Mouse (Mus musculus): ENCODE data around the gene Noa1. TPM values are rescaled to one million over a fixed set of nuclear protein-coding genes. Genes with fewer than 3 reads are reported as not detected.
A peak's percentile ranks its signal among the peaks of the same experiment; 100 is the strongest.

The Noa1 gene
- polyA plus RNA-seq, 1 experiment: 22.5 TPM

GRCm38 (mm10) chr5:77285685-77286084 lies 24.2 kb downstream of the Noa1 start:
- Histone ChIP-seq H3K27me3 (ENCODE audit: control insufficient read depth, insufficient read depth, low read length, poor library complexity, severe bottlenecking) (no peaks in the 10 kb centered on the region), H3K4me1 (ENCODE audit: control insufficient read depth, insufficient read depth, low read length) (no peaks in the 10 kb centered on the region), H3K4me3 (ENCODE audit: low read depth, low read length) (no peak overlapping the region), H3K9ac (ENCODE audit: low read depth, poor library complexity, severe bottlenecking) (no peak overlapping the region), H3K27ac (ENCODE audit: insufficient read depth, low read length) (no peak overlapping the region), H3K9me3 (replicated peaks; ENCODE audit: control insufficient read depth, insufficient read depth, low read length, poor library complexity, severe bottlenecking) (no peaks in the 10 kb centered on the region), H3K36me3 (ENCODE audit: control insufficient read depth, insufficient read depth, low read length, poor library complexity, severe bottlenecking) (peaks cover 60% of the 10 kb centered on the region)
- TF ChIP-seq CTCF (IDR thresholded peaks at IDR 0.05; ENCODE audit: low read depth, low read length) (no peak), POLR2A (IDR thresholded peaks at IDR 0.05; ENCODE audit: insufficient read depth, low read length) (no peak), EP300 (IDR thresholded peaks at IDR 0.05; ENCODE audit: insufficient read depth, low read depth, low read length) (no peak)

GRCm38 (mm10) chr5:77282242-77282641 lies 27.6 kb downstream of the Noa1 start:
- Histone ChIP-seq H3K4me3 (ENCODE audit: low read depth, low read length) (no peak overlapping the region), H3K4me1 (ENCODE audit: control insufficient read depth, insufficient read depth, low read length) (peaks cover 1% of the 10 kb centered on the region), H3K9me3 (replicated peaks; ENCODE audit: control insufficient read depth, insufficient read depth, low read length, poor library complexity, severe bottlenecking) (no peaks in the 10 kb centered on the region), H3K9ac (ENCODE audit: low read depth, poor library complexity, severe bottlenecking) (no peak overlapping the region), H3K27ac (ENCODE audit: insufficient read depth, low read length) (no peak overlapping the region), H3K36me3 (ENCODE audit: control insufficient read depth, insufficient read depth, low read length, poor library complexity, severe bottlenecking) (peaks cover 79% of the 10 kb centered on the region), H3K27me3 (ENCODE audit: control insufficient read depth, insufficient read depth, low read length, poor library complexity, severe bottlenecking) (no peaks in the 10 kb centered on the region)
- TF ChIP-seq POLR2A (IDR thresholded peaks at IDR 0.05; ENCODE audit: insufficient read depth, low read length): no peak

- no peaks in the 10 kb centered on the region for H3K9me3 ChIP-seq (replicated peaks; ENCODE audit: control insufficient read depth, insufficient read depth, low read length, poor library complexity, severe bottlenecking)
- no peaks in the 10 kb centered on the region for H3K27me3 ChIP-seq (ENCODE audit: control insufficient read depth, insufficient read depth, low read length, poor library complexity, severe bottlenecking)
- H3K9ac ChIP-seq (ENCODE audit: low read depth, poor library complexity, severe bottlenecking): no peak overlapping the region
- TF ChIP-seq CTCF (IDR thresholded peaks at IDR 0.05; ENCODE audit: low read depth, low read length) (no peak), EP300 (IDR thresholded peaks at IDR 0.05; ENCODE audit: insufficient read depth, low read depth, low read length) (no peak), POLR2A (IDR thresholded peaks at IDR 0.05; ENCODE audit: insufficient read depth, low read length) (no peak)
- no peak overlapping the region for H3K27ac ChIP-seq (ENCODE audit: insufficient read depth, low read length)
- peaks cover 84% of the 10 kb centered on the region for H3K36me3 ChIP-seq (ENCODE audit: control insufficient read depth, insufficient read depth, low read length, poor library complexity, severe bottlenecking)
- peaks cover 1% of the 10 kb centered on the region for H3K4me1 ChIP-seq (ENCODE audit: control insufficient read depth, insufficient read depth, low read length)
- no peak overlapping the region for H3K4me3 ChIP-seq (ENCODE audit: low read depth, low read length)
Observed at GRCm38 (mm10) chr5:77281518-77282174, 28.2 kb downstream of the Noa1 start.

- Histone ChIP-seq H3K9ac (ENCODE audit: low read depth, poor library complexity, severe bottlenecking) (no peak overlapping the region), H3K4me3 (ENCODE audit: low read depth, low read length) (no peak overlapping the region), H3K27me3 (ENCODE audit: control insufficient read depth, insufficient read depth, low read length, poor library complexity, severe bottlenecking) (no peaks in the 10 kb centered on the region), H3K27ac (ENCODE audit: insufficient read depth, low read length) (no peak overlapping the region), H3K9me3 (replicated peaks; ENCODE audit: control insufficient read depth, insufficient read depth, low read length, poor library complexity, severe bottlenecking) (no peaks in the 10 kb centered on the region), H3K36me3 (ENCODE audit: control insufficient read depth, insufficient read depth, low read length, poor library complexity, severe bottlenecking) (peaks cover 93% of the 10 kb centered on the region), H3K4me1 (ENCODE audit: control insufficient read depth, insufficient read depth, low read length) (peaks cover 3% of the 10 kb centered on the region)
- TF ChIP-seq EP300 (IDR thresholded peaks at IDR 0.05; ENCODE audit: insufficient read depth, low read depth, low read length) (no peak), CTCF (IDR thresholded peaks at IDR 0.05; ENCODE audit: low read depth, low read length) (no peak), POLR2A (IDR thresholded peaks at IDR 0.05; ENCODE audit: insufficient read depth, low read length) (no peak)
Observed at GRCm38 (mm10) chr5:77277204-77277603, 32.7 kb downstream of the Noa1 start.

- no peak for TF ChIP-seq CTCF (IDR thresholded peaks at IDR 0.05; ENCODE audit: low read depth, low read length)
- TF ChIP-seq EP300 (IDR thresholded peaks at IDR 0.05; ENCODE audit: insufficient read depth, low read depth, low read length): no peak
- TF ChIP-seq POLR2A (IDR thresholded peaks at IDR 0.05; ENCODE audit: insufficient read depth, low read length): no peak
Observed at GRCm38 (mm10) chr5:77275950-77276349, 33.9 kb downstream of the Noa1 start.

GRCm38 (mm10) chr5:77273151-77273550 lies 36.7 kb downstream of the Noa1 start:
- H3K27me3 ChIP-seq (ENCODE audit: control insufficient read depth, insufficient read depth, low read length, poor library complexity, severe bottlenecking): no peaks in the 10 kb centered on the region
- no peaks in the 10 kb centered on the region for H3K9me3 ChIP-seq (replicated peaks; ENCODE audit: control insufficient read depth, insufficient read depth, low read length, poor library complexity, severe bottlenecking)
- no peak for TF ChIP-seq EP300 (IDR thresholded peaks at IDR 0.05; ENCODE audit: insufficient read depth, low read depth, low read length)
- no peak for TF ChIP-seq CTCF (IDR thresholded peaks at IDR 0.05; ENCODE audit: low read depth, low read length)
- no peak for TF ChIP-seq POLR2A (IDR thresholded peaks at IDR 0.05; ENCODE audit: insufficient read depth, low read length)
- H3K27ac ChIP-seq (ENCODE audit: insufficient read depth, low read length): 0 out of 2 replicates have a peak overlapping the region, but pooled peaks have one; percentile 59
- H3K4me3 ChIP-seq (ENCODE audit: low read depth, low read length): no peak overlapping the region
- H3K4me1 ChIP-seq (ENCODE audit: control insufficient read depth, insufficient read depth, low read length): peaks cover 3% of the 10 kb centered on the region
- H3K36me3 ChIP-seq (ENCODE audit: control insufficient read depth, insufficient read depth, low read length, poor library complexity, severe bottlenecking): peaks cover 94% of the 10 kb centered on the region
- 0 out of 2 replicates have a peak overlapping the region, but pooled peaks have one; percentile 39 for H3K9ac ChIP-seq (ENCODE audit: low read depth, poor library complexity, severe bottlenecking)

More at GRCm38 (mm10) chr5:77275950-77276349, 33.9 kb downstream of the Noa1 start:
- no peaks in the 10 kb centered on the region for H3K27me3 ChIP-seq (ENCODE audit: control insufficient read depth, insufficient read depth, low read length, poor library complexity, severe bottlenecking)
- peaks cover 3% of the 10 kb centered on the region for H3K4me1 ChIP-seq (ENCODE audit: control insufficient read depth, insufficient read depth, low read length)
- no peak overlapping the region for H3K4me3 ChIP-seq (ENCODE audit: low read depth, low read length)
- H3K9ac ChIP-seq (ENCODE audit: low read depth, poor library complexity, severe bottlenecking): no peak overlapping the region
- peaks cover 93% of the 10 kb centered on the region for H3K36me3 ChIP-seq (ENCODE audit: control insufficient read depth, insufficient read depth, low read length, poor library complexity, severe bottlenecking)
- 0 out of 2 replicates have a peak overlapping the region, but pooled peaks have one; percentile 42 for H3K27ac ChIP-seq (ENCODE audit: insufficient read depth, low read length)
- H3K9me3 ChIP-seq (replicated peaks; ENCODE audit: control insufficient read depth, insufficient read depth, low read length, poor library complexity, severe bottlenecking): no peaks in the 10 kb centered on the region
